Mouse (Mus musculus) adrenal gland, postnatal 10 days (tissue): ENCODE data around the gene Ptbp3. TPM values are rescaled to one million over a fixed set of nuclear protein-coding genes. Genes with fewer than 3 reads are reported as not detected.
A peak's percentile ranks its signal among the peaks of the same experiment; 100 is the strongest.
"Not testable (repeated sequence)": the region's sequence is repeated elsewhere in the genome, so short reads cannot be mapped to it uniquely, and the experiment has no call there.

ENCODE experiments used
- DNase-seq: peaks from one replicate; pipeline ENCODE4 v3.0.0; 2021; ENCODE audit warnings: mixed read lengths
- total RNA-seq, 2 experiments: library from RNA; stranded (reverse); gene quantifications; 2 replicates each; pipeline ENCODE4 v1.2.3; 2021

The Ptbp3 gene
- total RNA-seq, 2 experiments from 2014 or later = 115 TPM

DNA sequence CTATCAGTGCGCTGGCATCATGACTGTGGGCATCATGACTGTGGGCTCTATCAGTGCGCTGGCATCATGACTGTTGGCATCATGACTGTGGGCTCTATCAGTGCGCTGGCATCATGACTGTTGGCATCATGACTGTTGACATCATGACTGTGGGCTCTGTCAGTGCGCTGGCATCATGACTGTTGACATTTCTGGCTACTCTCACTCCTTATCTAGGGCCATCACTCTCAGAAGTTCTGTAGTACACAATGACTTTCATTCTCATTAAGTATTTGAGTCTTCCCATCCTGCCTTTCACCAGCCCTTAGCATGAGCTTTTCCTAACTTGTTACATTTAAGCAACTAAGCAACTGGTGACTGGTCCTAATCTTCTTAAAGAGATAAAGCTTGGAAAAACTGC, 8.2 kb upstream of the Ptbp3 start:
- DNase-seq = not testable (repeated sequence)

DNA sequence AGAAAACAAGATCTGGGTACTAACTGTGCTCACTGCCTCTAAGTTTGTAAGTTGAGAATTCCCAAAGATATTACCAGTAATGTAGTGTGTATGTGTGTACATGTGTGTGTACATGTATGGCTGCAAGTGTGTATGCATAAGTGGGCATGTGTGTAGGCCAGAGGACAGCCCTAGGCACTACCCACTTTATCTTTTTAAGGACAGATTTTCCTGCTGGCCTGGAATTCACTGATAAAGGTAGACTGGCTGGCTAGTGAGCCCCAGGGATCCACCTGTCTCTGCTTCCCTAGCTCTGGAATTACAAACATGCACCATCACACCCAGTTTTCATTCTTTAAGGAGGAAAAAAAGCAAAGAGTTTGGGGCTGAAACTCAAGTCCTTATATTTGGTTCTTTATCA, 6.0 kb upstream of the Ptbp3 start:
- no peak for DNase-seq

DNA sequence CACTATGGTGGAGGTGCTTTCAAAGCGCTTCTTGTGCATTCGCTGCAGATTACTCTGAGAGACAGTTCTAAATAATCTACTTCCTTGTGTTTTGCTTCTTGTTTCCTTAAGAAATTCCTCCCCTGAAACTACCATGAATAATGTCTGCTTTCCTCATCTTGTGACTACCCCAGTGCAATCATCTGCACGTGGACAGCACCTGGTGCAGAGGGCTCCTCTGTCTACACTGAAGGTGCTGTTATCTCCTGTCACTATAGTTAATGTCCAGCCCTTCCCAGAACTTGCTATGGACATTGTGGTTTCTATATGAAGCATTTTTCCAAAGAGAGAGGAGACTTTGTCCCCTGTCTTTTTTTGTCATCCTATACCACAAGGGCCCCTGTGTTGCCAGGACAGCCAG, 4.4 kb upstream of the Ptbp3 start:
- no peak for DNase-seq

DNA sequence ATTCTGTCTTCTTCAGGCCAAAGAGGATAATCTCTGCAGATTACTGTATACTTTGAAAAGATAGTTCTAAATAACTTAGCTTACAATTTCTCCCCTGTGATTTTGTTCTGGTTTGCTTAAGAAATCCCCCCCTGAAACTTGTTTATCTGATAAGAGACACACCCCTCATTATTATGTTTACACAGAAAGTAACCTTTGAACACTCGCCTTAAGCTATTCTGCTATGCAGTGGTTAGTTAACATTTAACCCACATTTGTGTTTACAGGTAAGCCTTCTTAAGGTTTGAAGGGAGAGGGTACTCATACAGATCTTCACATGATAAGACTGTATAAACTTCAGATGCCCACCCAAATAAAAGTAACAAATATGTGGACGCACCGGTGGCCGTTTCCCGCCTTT, 3.7 kb upstream of the Ptbp3 start:
- no peak for DNase-seq

DNA sequence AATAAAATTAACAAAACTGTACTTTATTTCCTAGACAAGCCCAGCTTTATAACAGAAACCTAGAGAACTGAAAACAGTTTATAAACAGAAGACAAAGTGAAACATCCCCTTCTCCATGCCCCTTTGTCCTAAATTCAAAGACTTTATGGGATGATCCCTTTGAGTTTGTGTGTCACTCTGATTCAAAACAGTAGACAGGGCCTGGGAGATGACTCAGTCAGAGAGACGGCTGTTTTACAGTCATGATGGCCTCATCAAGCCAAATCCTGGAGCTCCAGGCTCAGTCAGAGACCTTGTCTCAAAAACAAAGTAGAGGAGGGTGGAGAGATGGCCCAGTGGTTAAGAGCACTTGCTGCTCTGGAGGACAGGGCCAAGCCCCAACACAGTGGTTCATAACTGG, 2.7 kb upstream of the Ptbp3 start:
- DNase-seq = no peak

DNA sequence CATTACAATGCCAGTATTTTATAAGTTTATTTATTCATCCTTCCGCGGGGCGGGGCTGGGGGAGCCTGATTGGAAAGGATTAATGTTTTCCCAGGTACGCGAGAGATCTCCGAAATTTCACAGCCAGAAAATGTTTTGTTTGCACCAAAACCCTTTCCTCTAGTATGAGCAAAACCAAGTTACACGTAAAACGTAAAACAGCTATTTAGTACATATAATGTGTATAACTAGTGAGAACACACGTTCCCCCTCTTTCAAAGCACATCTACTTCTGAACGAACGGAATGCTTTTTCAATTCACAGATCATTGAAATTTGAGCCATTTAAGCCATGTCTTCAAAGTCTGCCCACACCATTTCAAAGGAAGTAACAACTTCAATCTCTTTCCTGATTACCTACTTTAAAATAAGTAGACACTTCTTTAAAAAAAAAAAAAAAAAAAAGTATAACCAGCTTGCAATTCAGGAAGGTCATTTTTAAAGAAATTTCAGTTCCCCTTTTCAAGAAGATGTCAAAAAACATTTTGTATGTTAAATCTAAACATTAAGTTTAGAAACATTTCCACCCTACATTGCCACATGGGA, 905 bp upstream of the Ptbp3 start:
- DNase-seq = no peak

DNA sequence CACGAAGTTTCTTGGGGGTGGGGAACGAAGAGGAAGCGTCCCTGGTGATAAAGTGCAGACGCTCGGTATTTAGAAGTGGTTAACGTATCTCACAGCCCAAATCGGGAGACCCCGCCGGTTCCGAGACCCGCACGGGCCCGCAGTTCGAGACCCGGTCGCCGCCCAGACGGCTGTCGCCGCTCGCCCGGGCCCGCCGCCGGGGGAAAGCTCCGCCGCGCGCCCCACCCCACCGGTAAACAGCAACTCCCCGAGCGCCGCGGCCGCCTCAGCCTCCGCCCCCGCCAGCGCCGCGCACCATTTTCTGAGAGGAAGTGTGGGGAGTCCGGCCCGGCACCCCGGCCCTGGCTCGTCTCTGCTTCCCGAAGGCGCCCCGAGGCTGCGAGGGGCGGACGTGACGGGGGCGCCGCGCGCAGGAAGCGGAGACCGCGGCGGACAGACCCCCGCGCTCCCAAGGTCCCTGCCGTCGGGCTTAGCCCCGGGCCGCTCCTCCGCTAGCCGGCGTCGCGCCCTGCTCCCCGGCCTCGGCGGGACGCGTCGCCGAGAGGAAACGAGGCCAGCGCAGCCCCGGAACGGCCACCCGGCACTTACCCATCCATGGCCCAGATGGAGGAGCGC, 497 bp downstream of the Ptbp3 start:
- peak; percentile 86 for DNase-seq

DNA sequence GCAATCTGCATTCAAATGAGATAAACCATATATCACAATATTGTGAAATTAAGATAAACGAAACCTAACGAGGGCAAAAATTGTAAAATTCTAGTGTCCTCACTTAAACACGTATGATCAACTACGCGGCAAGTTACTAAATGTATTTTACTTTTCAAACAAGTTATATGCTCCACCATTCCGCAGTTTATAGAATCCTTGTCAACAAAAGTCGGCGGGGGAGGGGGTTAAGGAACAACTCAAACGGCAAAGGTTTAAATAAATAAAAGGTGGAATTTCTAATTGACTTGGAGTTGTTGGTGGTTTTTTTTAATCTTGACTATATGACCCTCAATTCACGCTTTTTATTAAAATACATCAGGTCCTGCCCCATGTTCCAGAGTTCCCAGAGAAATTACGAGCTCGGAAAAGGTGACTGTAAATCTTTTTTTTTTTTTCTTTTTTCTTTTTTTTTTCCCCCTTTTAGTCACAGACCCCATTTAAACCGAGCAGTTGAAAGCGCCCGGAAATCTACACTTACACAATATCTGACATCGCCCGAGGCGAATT, 1.1 kb downstream of the Ptbp3 start:
- no peak for DNase-seq

DNA sequence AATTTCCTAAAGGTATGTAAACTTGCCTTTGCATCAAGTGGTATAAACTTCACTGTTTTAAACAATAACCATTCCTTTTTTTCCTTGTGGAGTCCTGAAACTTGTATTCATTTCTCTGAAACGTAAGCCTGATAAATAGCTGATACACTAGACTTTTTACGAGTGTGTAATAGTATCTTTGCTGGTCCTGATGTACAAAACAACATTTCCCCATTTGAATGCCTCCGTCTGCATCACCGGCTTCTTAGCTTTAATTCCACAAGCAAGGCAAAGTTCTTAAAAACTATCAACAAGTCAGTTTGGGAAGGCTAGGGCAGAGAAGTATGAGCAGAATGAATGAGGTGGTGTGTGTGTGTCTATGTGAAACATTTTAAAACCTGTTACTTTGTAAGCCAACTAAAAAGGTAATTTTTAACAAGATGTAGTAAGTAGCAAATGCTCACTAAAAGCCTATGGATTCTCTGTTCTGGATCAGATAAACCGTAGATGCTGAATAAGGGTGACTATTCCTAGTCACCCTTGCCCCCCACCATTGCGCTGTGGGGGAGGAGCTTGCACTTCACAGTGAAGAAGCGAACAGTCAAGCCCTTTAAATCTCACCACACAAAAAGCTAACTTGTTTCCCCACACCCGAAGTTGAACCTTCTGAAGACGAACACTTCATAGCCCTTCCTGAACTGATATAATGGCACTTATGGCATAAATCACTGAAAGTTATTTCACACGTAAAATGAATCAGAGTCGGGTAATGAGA, 1.9 kb downstream of the Ptbp3 start:
- peak; percentile 44 for DNase-seq

DNA sequence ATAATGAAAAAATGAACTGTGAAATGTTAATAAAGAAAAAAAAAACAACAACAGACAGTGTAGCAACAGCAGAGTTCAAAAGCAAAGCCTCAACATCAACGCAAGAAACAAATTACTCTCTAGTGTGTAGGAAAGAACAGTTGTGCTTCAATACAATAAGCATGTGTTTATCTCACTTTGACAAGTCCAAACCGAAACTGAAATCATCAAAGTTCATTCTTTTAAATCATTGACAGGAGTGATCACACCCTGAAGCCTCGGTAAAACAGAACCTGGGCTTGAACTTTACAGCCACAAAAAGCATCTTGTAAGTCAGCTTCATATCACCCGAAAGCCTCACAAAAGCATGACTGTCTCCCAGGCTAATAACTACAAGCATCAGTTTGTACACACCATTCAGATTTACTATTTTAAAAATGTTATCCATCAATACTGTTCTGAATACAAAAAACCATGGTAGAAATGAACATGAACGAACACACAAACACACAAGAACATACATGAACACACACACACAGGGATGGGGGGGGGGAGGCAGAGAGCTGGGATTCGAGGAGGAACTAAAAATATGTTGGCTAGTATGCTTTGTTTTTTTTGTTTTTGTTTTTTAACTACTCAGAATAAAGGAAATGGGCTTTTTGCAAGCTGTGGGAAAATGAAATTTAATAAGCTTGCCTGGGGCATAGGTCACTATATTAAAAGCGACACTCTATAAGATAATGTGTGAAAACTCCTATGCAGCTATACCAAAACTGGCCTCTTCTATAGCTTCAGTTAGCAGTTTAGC, 2.7 kb downstream of the Ptbp3 start:
- no peak for DNase-seq

DNA sequence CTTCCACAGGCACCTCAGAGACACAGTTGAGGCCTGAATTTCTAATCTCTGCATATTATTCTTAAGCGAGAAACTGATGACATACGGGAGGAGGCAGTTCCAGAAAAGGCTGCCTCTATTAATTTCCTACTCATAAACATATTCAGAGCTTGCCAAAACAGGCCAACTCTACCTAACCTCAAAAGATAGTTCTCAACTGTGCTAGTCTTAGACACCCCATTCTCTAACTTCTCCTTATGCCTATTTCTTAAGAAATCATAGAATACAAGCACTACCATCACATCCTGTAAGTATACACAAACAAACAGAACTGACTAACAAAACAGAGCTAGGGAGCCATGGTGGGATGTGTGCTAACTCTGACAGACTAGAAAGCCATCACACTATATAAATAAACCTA, 4.5 kb downstream of the Ptbp3 start:
- no peak for DNase-seq

DNA sequence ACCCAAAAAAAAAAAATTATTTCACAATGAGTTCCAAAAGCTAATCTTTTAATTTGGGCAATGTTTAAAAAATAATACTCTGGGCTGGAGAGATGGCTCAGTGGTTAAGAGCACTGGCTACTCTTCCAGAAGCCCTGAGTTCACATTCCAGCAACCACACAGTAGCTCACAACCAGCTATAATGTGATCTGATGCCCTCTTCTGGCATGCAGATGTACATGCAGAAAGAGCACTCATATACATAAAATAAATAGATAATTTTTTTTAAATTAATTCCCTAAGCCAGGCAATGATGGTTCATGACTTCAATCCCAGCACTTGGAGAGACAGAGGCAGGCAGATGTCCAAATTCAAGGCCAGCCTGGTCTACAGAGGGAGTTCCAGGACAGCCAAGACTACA, 6.2 kb downstream of the Ptbp3 start:
- no peak for DNase-seq

DNA sequence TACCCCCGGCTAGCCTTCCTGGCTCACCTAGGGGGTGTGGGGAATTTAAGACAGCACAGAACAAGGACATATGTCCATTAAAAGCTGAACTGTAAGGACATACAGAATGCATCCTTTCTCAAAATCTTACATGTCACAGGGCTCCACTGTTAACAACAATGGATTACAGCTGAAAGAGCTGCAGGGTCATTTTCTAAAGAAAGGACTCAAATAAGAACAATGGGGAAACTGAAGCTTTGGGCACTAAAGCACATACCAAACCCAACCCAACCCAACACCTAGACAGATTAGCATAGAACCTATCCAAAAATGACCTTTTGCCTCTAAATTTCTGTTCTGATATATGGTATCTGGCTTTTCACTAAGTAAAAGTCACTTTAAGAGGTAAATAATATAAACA, 12.9 kb downstream of the Ptbp3 start:
- DNase-seq = no peak

DNA sequence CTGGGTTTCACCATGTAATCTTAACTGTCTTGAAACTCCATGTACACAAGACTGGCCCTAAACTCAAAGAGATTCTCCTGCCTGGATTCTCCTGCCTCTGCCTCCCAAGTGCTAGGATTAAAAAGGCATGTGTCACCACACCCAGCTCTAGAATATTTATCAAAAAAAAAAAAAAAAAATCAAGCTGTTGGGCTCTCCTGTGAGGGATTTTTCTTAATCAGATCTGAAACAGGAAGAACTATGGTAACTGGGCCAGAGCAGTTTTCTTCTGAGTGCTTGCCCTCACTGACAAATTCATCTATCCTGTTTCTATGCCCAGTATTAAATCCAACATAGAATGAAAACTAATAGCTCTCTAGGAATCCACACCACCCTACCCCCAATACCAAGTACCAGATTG, 13.5 kb downstream of the Ptbp3 start:
- DNase-seq = no peak

DNA sequence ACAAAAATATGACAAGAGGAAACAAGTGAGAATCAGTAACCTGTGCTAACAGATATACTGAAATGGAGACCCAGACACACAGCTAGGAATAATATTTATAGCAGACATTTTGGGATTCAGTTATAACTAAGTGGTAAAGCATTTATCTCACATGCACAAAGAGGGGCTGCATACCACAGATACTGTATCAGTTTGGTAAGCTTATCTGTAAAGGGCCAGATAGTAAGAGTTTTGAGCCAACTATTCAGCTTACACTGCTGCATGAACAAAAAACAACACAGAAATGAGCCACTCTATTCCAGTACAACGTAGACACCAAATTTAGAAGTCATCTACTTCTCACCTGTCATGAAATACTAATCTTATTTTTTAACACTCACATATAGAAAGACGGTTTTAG, 15.9 kb downstream of the Ptbp3 start:
- DNase-seq = no peak

DNA sequence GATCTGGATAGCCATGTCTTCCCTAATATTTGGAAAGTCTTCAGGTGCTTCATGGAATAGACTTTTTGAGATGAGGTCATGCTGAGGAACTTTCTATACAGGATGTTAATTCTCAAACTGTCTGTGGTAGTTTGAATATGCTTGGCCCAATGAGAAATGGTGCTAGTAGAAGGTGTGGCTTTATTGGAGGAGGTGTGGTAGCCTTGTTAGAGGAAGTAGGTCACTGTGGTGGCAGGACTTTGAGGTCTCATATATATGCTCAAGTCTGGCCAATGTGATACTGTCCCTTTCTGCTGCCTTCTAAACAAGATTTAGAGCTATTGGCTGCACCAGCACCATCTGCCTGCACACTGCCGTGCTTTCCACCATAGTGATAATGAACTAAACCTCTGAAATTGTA, 18.0 kb downstream of the Ptbp3 start:
- DNase-seq = no peak

DNA sequence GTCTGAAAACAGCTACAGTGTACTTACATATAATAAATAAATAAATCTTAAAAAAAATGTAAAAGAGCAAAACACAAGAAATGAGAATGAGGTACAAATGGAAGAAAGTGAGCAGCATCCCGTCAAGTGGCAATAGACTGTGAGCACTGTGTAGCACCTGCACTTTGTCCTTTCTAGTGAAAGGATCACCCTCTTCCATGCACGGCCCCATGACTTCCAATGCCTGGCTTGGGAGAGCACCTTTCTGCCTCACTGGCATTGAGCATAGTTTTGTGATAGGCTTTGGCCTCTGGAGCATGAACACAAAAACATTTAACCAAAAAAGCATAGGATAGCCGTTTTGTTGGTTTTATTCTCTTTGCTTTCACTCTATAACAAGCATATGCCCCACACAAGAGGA, 21.7 kb downstream of the Ptbp3 start:
- no peak for DNase-seq

DNA sequence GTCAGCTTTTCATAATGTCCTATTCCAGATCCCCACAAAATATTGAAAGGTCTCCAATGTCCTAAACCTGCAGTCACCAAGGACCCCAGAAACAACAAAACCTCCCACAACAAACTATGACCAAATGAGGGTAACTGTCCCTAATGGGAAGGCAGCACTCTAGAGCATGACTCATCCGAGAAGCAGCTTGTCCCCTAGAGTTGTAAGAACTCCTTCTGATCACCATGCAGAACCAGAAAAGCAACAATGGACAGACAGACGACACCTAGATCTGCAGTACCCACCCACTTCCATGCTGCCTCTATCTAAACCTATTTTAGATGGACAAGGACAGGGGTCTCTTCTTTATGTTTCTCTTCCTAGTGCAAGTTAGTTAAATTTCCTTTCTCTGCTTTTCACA, 22.4 kb downstream of the Ptbp3 start:
- DNase-seq = no peak

DNA sequence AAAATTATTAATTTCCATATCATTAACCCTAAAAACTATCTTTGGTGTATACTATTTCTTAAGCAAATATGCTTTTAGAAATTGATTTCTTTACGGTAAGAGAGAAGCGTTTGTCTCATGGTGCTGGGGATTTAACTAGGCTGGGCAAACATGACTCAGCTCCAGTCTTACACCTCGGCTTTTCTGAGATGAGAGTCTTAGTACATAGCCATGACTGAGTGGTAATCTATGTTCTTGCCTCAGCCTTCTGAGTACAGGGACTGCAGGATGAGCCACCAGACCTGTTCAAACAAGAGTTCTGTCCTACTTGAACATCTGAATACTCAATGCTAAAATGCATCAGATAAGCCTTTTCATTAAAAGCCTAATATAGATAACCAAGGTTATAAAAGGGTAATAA, 24.3 kb downstream of the Ptbp3 start:
- DNase-seq = no peak

DNA sequence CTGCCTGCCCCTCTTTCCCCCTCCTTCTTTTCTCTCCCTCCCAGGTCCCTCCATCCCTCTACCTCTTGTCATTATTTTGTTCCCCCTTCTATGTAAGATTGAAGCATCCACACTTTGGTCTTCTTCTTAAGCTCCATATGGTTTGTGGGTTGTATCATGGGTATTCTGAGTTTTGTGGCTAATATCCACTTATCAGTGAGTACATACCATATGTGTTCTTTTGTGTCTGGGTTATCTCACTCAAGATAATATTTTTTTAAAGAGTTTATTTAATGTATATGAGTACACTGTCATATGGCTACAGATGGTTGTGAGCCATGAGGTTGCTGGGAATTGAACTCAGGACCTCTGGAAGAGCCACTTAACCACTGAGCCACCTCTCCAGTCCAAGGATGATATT, 38.8 kb downstream of the Ptbp3 start:
- no peak for DNase-seq

DNA sequence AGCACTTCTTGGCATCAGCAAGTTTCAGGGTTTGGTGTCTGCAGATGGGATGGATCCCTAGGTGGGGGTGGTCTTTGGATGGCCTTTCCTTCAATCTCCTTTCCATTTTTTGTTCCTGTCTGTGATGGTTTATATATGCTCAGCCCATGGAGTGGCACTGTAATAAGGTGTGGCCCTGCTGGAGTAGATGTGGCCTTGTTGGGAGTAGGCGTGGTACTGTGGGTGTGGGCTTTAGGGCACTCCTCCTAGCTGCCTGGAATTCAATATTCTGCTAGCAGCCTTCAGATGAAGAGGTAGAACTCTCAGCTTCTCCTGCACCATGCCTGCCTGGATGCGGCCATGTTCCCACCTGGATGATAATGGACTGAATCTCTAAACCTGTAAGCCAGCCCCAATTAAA, 39.6 kb downstream of the Ptbp3 start:
- no peak for DNase-seq

DNA sequence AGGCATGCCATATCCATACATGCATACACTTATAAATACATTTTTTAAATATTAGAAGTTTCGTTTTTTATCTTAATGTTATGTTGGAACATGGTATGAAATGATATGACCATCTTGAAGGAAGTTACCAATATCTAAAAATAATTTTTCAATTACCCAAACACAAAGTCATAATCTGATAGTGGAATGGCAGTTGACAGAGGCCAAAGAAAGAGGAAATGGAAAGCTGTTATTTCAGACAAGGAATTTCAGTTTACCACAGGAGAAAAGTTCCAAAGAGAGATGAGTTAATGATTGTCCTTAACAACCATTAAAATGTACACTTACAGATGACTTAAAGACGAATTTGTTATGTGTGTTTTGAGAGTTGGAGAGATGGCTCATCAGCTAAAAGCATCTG, 41.4 kb downstream of the Ptbp3 start:
- no peak for DNase-seq

DNA sequence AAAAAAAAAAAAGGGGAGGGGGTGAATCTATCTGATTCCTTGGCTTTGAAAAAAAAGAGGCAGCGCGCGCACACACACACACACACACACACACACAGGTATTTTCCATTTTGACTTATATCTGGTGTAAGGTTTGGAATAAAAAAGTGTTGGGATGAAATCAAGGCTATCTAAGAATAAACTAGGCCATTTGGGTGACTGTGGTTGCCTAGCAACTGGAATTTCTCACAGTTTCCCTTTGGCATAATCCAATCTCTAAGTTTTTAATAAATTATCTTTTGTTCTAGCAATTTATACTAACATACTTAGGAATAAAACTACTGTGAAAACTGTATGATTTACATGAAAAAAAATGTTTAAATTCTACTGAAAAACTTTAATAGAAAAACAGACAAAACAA, 42.5 kb downstream of the Ptbp3 start:
- no peak for DNase-seq
